Mouse (Mus musculus) C2C12 (cell line): ENCODE measurements at regions not wholly inside any gene's neighbourhood (a gene's known extent, or its start where the extent isn't known, plus 50 kb on each side); places are given as distances from the start of the nearest gene placed in this dataset.

Experiments
- CTCF ChIP-seq: IDR thresholded peaks from one replicate; pipeline ENCODE4 v1.5.1; 2011; ENCODE audit not compliant: control insufficient read depth, insufficient read depth, insufficient read length
- MAX ChIP-seq: IDR thresholded peaks from one replicate; pipeline ENCODE4 v1.6.1; 2011; ENCODE audit warnings: mild to moderate bottlenecking, control low read depth
- USF1 ChIP-seq: IDR thresholded peaks from one replicate; pipeline ENCODE4 v1.6.1; 2011; ENCODE audit warnings: low read depth, mild to moderate bottlenecking, control low read depth, moderate library complexity

GRCm38 (mm10) chr8:127860376-127860775, 498.0 kb upstream of the Nrp1 start:
- TF ChIP-seq CTCF = no peak
- TF ChIP-seq MAX = no peak
- no peak for TF ChIP-seq USF1
